In the genomic region with DNA sequence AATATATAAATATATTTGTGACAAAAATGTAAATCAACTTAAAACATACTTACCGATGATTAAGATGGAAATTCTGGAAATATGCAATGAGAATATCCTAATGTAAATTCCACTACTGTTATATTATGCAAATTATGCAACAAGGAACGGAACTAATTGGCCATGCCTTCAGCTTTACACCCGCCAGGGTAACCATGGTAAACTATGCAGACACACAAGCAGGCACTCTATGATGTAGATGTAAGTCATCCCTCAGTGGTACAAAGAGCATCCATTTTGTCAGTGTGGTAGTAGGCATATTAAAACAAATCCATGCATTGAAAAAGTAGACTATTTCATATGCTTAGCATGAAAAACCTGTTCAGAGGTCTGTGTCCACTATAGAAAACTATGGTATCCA, we compare ENCODE assay signal across 26 mouse cellular contexts.
"Had no signal": no experiment of that assay in that cellular context is flagged by ENCODE, and none has a peak within 500 bp of the region (broad histone marks: within the 10 kb centered on the region; RNA-seq: fewer than 3 reads in every experiment).

No protein-coding gene starts in this region.

- ATAC-seq: hindbrain, embryonic 16.5 days; intestine, embryonic 16.5 days; liver, embryonic 12.5 days had no signal

- H3K9ac ChIP-seq: heart, embryonic 13.5 days; heart, embryonic 15.5 days; hindbrain, embryonic 14.5 days; kidney, embryonic 15.5 days; limb, embryonic 13.5 days; limb, embryonic 15.5 days; liver, embryonic 12.5 days; liver, embryonic 14.5 days had no signal

- H3K27me3 ChIP-seq: heart, embryonic 13.5 days; heart, embryonic 15.5 days; kidney, embryonic 15.5 days; limb, embryonic 13.5 days; limb, embryonic 15.5 days; liver, embryonic 12.5 days had no signal

- H3K27ac ChIP-seq: heart, adult 2 months; heart, embryonic 13.5 days; heart, embryonic 15.5 days; hindbrain, embryonic 14.5 days; kidney, embryonic 15.5 days; kidney, postnatal 0 days; limb, embryonic 13.5 days; limb, embryonic 15.5 days; liver, embryonic 12.5 days; liver, embryonic 14.5 days had no signal

- DNase-seq: gastrocnemius, postnatal 14 days; gastrocnemius, postnatal 36 days; heart, adult 11 months; heart, adult 2 months; heart, postnatal 14 days; heart, postnatal 36 days; kidney, adult 11 months; kidney, adult 2 months; kidney, adult 9 months; kidney, postnatal 14 days; kidney, postnatal 36 days; layer of hippocampus, adult 9-11 months; layer of hippocampus, postnatal 36 days; left cerebral cortex, postnatal 4 days had no signal

- H3K4me1 ChIP-seq: liver, embryonic 12.5 days had no signal

- H3K36me3 ChIP-seq: heart, embryonic 13.5 days; heart, embryonic 15.5 days; kidney, embryonic 15.5 days; limb, embryonic 13.5 days; limb, embryonic 15.5 days; liver, embryonic 12.5 days had no signal

- H3K4me2 ChIP-seq: heart, embryonic 11.5 days; heart, embryonic 13.5 days; heart, embryonic 15.5 days; hindbrain, embryonic 14.5 days; kidney, embryonic 15.5 days; limb, embryonic 13.5 days; limb, embryonic 15.5 days; liver, embryonic 12.5 days had no signal

- H3K9me3 ChIP-seq: heart, embryonic 13.5 days; heart, embryonic 15.5 days; kidney, embryonic 15.5 days; limb, embryonic 13.5 days; limb, embryonic 15.5 days; liver, embryonic 12.5 days had no signal

- H3K4me3 ChIP-seq: heart, adult 2 months; heart, embryonic 13.5 days; heart, embryonic 15.5 days; kidney, embryonic 15.5 days; limb, embryonic 13.5 days; limb, embryonic 15.5 days; liver, embryonic 12.5 days had no signal
